Mouse (Mus musculus) embryo, embryonic 11 days (tissue): ENCODE data around the gene Nrbf2.

Source experiments
- DNase-seq: peaks from one replicate; pipeline ENCODE4 v3.0.0-alpha.2; 2015

Nrbf2 gene

DNA sequence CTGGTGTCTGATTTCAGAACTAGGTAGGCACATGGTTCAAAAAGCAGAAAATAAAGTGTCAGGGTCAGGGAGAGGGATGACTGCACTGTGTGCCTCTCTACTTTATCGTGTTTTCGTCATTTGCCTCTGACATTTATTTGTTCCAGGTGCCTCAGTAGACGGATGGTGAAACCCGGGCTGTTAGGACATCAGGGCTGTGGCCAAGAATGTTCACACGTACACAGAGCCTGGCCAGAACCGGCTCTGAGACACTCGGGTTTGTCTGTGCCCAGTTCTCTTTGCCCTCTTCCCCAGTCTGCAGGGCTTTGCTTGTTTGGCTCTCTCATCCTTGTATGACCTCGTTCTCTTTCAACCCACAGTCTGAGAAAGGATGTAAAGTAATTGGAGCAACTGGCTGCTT is 6.0 kb upstream of the Nrbf2 start:
- DNase-seq, result no peak

DNA sequence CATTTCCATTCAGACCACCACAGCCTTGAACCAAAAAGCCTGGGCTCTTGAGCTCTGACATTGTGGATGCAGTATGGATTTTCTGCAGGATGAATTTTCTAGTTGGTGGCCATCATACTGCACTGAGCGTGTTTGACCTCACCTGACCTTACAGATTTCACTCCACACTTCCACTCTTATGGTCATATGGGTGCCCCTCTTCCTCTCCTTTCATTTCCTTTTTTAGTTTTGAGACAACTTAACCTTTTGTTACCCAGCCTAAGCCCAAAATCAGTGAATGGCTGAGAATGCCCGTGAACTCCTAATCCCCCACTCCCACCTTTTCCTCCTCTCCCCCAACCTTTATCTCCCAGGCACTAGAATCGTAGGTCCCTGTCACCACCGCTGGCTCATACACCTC is 5.5 kb upstream of the Nrbf2 start:
- DNase-seq, result no peak

DNA sequence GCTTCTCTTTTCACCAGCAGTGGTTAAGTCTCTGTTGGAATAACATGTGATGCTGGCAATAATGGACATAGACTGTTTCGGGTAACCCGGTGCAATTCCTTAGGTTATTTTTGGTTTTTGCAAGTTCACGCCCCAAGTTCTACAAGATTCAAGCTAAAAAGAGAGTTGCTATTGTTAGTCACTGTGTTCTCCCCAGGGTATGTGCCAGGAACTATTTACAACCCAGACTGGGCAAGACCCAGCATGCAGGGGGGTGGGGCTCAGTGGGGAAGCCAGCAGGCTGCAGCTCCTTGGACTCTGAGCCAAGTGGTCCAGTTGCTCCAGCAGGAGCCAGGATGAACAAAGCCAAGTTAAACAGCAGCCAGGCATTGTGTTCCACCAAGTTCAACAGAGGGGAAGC is 2.8 kb upstream of the Nrbf2 start:
- no peak for DNase-seq

DNA sequence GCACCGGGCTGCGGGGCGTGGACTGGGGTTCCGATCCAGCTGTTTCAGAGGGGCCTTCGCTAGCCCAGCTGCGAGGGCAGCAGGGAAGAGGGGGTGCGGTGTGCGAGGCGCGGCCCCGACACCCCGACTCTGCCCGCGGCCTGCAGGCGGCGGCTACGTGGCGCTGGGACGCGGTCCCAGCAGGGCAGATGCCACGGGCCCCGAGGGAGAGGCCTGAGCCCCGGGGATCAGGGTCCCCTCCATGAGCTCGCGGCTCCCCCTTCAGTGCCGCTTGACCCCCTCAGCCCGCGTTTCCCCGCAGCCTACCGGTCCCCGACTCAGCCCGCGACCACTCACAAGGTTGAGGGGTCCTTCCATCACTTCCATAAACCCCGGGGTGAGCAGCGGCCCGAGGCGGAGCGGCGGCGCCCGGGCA is 337 bp downstream of the Nrbf2 start:
- DNase-seq, result peak; percentile 33

DNA sequence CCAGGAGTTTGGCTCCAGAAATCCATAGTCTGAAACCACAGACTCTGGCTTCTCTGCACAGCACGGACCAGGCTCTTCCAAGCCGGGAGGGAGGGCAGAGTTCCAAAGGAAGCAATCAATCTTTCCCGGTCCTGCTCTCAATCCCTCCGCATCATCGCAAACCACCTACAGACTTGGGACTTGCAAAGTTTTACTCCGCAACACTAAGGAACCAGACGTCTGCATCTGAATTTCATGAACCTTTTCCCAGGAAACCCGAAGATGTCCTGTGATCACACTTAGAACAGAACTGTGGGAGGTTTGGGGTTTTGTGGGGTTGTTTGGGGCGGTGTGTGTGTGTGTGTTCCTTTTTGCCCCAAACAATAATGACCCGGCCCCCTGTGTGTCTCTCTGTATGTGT is 794 bp downstream of the Nrbf2 start:
- DNase-seq, result peak; percentile 49

DNA sequence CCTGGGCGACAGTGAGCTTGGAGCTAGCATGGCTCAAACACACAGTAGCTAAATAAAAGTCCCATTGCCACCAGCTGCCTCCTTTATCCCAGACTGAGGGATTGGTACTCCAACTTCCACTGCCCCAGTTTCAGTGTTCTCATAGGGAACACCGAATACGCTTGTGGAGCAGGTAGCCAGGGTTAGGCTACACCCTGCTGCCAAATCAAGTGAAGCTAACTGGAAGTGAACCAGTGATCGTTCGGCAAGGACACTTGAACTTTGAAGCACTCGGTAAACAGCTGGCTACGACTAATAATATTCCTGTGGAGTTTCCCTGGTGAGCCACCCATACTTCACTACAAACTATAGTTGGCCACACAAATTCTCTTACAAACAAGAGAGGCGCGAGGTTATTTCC is 1.6 kb downstream of the Nrbf2 start:
- no peak for DNase-seq

DNA sequence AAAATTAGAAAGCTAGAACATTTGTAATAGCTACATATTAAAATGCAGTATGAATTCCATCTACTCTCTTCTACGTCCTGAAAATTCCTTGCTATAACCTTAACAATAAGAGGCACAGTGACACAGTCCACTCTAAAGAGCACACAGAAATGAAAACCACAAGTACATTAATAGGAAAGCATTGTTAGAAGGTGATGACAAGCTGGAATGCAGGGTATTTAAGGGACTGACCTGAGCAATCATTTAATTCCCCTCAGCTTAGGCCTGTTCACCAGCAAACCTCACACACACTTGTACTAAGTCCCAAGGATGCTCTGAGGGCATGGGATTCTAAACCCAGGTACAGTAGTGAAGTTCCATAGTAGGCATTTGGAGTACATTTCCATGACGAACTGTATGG is 2.6 kb downstream of the Nrbf2 start:
- DNase-seq, result no peak

DNA sequence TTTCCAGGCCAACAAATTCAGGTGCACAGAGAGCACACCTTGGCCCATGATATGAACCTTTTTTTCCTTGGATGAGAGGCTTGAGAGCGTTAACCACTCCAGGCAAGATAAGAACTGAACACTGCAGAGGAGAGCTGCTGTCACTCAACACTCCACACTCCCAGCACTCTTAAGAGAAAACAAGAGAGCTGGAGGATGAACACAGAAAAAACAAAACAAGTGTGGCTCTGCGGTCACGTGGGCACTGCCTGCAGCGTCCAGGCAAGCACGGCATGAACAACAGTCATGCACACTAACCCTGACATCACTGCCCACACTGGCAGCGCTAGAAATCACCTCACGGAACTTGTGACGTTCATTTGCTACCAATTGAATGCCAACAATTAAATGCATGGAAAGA is 3.3 kb downstream of the Nrbf2 start:
- no peak for DNase-seq

DNA sequence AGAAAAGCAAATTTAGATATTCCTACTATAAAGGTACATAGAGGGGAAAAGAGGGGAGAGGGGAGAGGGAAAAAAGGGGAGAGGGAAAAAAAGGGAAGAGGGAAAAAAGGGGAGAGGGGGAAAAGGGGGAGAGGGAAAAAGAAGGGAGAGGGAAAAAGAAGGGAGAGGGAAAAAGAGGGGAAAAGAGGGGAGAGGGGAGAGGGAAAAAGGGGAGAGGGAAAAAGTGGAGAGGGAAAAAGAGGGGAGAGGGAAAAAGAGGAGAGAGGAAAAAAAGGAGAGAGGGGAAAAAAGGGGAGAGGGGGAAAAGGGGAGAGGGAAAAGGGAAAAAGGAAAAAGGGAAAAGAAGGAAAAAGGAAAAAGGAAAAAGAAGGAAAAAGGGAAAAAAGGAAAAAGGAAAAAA is 9.2 kb downstream of the Nrbf2 start:
- no peak for DNase-seq

DNA sequence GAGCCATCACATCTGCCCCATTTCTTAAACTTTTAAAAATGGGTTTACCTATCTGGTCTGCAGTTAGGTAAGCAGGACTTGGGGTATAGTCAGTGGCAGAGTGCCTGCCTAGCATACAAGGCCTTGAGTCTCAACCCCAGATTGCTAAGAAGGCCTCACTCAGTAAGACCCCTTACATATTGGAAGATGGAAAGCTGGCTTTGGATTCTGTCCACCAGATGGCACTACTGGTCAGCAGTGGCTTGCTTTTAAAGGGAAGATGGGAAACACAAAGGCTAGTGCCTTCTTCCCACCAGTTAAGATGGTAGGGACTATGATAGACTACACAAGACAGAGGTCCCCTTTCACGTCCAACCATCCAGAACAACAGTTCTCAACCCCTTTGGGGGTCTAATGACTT is 20.3 kb downstream of the Nrbf2 start:
- DNase-seq, result peak; percentile 62

DNA sequence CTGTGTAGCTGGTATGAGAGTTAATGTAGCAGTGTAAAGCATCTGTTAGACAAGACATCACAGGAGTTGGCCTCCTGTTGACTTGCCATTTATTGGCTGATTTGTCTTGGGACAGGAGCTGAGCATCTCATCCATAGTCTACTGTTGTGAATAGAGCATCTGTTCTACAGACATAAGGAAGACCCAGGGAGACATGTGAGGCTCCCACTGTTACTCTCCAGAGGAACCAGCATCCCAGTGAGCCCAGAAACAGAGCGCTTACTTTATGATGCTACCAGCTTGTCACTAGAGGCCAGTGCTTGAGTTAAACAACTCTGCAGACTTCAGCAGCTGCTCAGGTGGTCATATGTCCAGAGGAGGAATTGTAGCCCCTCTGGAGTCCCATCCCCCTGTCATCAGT is 32.0 kb downstream of the Nrbf2 start:
- no peak for DNase-seq

DNA sequence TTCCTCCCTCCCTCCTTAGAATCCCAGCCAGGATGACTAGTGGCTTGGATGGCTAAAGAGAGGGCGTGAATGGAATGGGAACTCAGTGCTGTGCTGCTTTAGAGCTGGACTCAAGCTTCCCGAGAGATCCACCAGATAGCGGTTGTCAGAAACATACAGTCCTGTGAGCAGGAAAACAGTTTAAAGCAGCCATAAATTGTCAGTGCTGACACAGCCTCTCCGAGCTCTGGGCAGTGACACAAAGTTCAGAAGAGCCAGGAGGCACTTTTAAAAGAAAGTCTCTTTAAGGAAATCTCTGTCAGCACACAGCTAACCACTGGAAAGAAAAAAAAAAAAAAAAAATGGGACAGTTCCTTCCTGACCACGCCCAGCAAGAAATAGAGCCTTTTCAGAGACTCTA is 32.8 kb downstream of the Nrbf2 start:
- DNase-seq, result no peak

DNA sequence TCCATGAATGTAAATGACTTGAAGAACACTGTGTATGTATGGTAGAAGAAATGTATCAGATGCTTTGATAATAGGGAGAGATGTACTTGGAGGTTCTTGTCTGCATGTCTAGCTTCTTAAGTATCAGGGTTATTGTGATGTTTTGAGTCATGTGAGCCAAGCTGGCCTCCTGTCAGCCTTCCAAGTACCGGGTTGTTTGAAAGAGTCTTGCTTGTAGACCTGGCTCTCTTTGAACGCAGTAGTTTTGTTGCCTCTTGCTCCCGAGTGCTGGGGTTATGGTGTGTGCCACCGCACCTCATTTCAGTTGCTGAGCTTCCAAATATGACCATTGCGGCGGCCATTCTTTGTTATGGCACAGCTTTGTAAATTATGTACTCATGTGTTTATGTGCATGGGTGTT is 34.3 kb downstream of the Nrbf2 start:
- DNase-seq, result no peak

DNA sequence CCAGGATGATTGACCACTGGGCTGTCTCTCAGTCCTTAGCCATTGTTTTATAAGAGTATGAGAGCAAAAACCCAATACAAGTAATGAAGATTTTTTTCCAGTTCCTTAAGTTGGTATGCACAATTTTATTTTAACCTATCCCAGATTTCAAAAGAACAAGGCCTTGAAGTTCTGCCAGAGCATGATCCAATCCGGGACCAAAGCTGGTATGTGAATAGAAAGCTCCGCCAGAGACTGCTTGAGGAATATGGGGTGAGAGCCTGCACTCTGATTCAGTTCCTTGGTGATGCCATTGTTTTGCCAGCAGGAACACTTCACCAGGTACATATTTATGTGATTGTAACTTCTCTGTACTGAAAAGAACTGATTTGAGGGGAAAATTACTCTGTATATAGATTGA is 35.6 kb downstream of the Nrbf2 start:
- DNase-seq, result no peak

DNA sequence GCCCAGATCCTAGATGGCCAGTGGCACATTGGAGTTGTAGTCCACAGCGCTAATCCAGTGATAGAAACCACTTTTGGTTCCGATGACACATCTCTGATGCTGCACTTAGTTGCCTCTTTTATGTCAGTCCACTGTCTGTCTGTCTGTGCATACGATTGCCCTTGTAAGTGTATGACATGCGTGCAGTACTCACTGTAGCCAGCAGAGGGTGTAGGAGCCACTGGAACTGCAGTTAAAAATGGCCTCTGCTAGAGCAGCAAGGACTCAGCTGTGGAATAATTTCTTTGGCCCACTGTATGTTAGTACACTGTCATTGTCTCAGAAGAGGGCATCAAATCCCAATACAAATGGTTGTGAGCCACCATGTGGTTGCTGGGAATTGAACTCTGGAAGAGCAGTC is 38.0 kb downstream of the Nrbf2 start:
- peak; percentile 47 for DNase-seq

DNA sequence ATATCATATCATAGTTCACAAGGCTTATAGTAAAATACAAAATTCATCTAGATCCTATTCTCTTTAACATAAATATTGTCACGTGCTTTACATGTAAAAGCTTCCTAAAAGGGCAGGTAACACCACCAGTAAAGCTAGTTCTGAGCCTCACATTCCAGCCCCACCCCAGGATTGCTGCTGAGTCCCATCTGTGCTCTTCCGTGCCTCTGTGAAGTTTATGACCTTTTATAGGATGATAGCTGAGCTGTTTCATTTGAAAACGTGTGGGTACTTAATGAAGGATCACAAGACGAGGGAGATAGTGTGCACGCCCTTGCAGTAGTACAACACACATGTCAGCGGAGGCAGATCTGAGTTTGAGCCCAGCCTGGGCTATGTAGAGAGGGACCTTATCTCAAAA is 54.7 kb downstream of the Nrbf2 start:
- no peak for DNase-seq

DNA sequence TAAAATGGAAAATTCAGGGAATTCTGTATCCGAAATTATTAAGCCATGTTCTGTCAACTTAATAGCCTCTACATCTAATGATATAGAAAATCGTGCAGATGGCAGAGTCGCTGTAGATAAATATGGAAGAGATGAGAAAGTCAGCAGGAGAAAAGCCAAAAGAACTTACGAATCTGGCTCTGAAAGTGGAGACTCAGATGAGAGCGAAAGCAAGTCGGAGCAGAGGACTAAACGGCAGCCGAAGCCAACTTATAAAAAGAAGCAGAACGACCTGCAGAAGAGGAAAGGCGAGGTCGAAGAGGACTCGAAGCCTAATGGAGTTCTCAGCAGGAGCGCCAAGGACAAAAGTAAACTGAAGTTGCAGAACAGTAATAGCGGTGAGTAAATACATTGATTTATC is 58.6 kb downstream of the Nrbf2 start:
- no peak for DNase-seq

DNA sequence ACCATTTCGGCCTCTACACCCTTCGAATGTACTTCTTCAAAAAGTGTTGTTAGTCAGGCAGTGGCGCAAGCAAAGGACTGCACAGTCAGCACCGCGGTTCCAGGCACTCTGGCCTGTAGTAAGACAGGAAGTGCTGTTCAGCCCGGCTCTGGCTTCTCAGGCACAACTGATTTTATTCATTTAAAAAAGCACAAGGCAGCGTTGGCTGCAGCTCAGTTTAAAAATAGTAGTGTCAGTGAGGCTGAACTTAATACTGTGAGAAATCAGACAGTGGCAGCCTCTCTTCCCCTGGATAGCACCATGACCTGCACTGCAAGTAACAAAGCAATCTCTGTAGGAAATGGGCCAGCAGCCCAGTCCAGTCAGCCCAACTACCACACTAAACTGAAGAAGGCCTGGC is 59.0 kb downstream of the Nrbf2 start:
- no peak for DNase-seq

DNA sequence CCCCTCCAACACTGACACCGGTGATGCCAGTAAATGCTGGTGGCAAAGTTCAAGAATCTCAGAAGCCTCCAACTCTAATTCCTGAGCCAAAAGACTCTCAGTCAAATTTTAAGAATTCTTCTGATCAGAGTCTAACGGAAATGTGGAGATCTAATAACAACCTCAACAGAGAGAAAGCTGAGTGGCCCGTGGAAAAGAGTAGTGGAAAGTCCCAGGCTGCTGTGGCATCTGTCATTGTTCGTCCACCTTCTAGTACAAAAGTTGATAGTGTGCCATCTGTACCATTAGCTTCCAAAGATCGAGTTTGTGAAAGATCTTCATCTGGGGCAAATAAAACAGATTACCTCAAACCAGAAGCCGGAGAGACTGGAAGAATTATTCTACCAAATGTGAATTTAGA is 59.6 kb downstream of the Nrbf2 start:
- no peak for DNase-seq

DNA sequence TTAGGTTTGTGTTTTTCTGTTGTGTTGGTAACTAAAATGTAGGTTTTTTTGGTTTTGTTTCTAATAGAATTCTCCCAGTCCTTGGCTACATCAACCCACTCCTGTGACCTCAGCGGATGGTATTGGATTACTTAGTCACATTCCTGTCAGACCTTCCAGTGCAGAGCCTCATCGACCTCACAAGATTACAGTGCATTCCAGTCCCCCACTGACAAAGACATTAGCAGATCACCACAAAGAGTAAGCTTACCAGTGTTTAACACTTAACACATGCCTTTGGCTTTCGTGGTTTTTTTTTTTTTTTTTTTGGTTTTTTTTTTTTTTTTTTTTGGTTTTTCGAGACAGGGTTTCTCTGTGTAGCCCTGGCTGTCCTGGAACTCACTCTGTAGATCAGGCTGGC is 61.2 kb downstream of the Nrbf2 start:
- DNase-seq, result peak; percentile 29

DNA sequence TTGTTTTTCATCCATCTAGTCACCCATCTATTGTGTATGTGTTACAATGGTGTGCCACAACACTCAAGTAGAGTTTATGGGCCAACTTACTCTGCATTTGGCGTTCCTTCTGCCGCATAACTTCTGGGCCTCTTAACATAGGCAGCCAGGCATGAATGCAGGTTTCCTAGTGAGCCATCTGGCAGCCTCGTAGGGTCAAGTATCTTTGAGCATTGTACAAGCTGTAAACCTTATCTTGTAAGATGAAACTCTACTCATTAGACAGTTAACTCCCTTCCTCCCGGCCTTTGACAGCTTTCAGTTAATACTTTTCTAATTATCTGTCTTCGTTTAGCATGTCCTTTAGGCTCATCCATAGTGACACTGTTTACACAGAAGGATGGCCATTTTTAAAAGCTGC is 63.8 kb downstream of the Nrbf2 start:
- DNase-seq, result no peak

DNA sequence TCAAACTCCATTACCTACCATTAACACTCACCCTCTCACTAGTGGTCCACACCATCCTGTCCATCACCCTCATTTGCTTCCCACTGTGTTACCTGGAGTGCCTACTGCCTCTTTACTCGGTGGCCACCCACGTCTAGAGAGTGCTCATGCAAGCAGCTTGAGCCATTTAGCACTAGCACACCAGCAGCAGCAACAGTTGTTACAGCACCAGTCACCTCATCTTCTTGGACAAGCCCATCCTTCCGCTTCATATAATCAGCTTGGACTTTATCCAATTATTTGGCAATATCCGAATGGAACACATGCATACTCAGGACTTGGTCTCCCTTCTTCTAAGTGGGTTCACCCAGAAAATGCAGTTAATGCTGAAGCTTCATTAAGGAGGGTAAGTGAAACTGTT is 64.9 kb downstream of the Nrbf2 start:
- DNase-seq, result no peak

DNA sequence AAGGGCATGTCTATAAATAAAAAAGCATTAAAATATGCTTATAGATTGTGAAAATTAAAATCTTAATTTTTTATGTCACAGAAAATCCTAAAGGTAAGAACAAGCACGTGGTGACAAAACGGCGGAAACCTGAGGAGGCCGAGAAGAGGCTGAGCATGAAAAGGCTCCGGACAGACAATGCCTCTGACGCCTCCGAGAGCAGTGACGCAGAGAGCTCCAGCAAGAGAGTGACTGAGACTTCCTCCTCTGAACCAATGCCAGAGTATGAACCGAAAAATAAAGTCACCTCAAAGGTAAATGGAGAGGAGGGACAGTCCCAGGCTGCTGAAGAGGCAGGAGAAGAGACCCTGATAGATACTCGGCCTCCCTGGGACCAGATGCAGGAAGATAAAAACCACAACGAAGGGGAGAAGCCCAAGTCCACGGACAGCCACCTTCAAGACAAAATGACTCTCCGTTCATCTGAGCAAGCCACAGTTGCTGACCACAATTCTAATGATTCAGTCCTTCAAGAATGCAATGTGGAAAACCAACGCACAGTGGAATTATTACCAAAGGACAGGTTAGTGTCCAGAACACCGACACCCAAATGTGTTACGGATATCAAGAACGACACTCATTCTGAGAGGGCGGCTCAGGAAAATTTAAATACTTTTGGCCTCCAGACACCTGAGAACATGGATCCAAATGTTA is 66.1 kb downstream of the Nrbf2 start:
- DNase-seq, result no peak

DNA sequence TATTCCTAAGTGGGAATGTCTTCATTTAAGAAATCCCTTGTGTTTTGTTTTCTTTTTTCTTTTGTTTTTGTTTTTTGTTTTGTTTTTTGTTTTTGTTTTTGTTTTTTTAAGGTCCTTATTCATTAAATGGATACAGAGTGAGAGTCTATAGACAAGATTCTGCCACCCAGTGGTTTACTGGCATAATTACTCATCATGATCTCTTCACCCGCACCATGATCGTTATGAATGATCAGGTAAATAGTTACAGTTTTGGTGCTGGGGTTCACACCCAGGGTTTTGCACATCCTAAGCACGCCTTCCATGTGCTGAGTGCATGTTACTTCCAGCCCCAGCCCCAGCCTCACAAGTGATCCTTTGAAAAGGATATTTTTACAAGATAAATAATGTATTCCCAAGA is 68.2 kb downstream of the Nrbf2 start:
- no peak for DNase-seq
